Mouse (Mus musculus) lung, postnatal 0 days (tissue): ENCODE results near the gene Mlycd. TPM values are rescaled to one million over a fixed set of nuclear protein-coding genes. Genes with fewer than 3 reads are reported as not detected.

Experiments
- ATAC-seq: fragments of 200-750 bp; cut with Nextera tagmentation; 2 replicates; pipeline ENCODE4 v1.8.0; 2017; ENCODE audit warnings: moderate library complexity
- DNase-seq: peaks from one replicate; pipeline ENCODE4 v3.0.0-alpha.2; 2016; ENCODE audit warnings: low spot score
- H3K27ac ChIP-seq: fragments of 300-500 bp; sonication (generic); 2 replicates; pipeline ENCODE4 v1.5.1; 2014; ENCODE audit warnings: antibody characterized with exemption, mild to moderate bottlenecking, low read length, mixed read lengths
- H3K27me3 ChIP-seq: fragments of 300-500 bp; sonication (generic); replicated peaks from 2 replicates; pipeline ENCODE4 v1.6.1; 2014; ENCODE audit warnings: low read length, mixed read lengths; ENCODE audit not compliant: insufficient read depth
- H3K36me3 ChIP-seq: fragments of 300-500 bp; sonication (generic); 2 replicates; pipeline ENCODE4 v1.6.1; 2014; ENCODE audit warnings: low read length, mixed read lengths; ENCODE audit not compliant: insufficient read depth
- H3K4me1 ChIP-seq: fragments of 300-500 bp; sonication (generic); 2 replicates; pipeline ENCODE4 v1.6.1; 2014; ENCODE audit warnings: antibody characterized with exemption, low read depth, low read length, mixed read lengths; ENCODE audit not compliant: insufficient read depth
- H3K4me2 ChIP-seq: fragments of 300-500 bp; sonication (generic); replicated peaks from 2 replicates; pipeline ENCODE4 v1.6.1; 2014; ENCODE audit warnings: low read depth, mild to moderate bottlenecking, low read length, moderate library complexity, mixed read lengths
- H3K4me3 ChIP-seq: fragments of 300-500 bp; sonication (generic); 2 replicates; pipeline ENCODE4 v1.5.1; 2014; ENCODE audit warnings: low read depth, low read length
- H3K9ac ChIP-seq: fragments of 300-500 bp; sonication (generic); replicated peaks from 2 replicates; pipeline ENCODE4 v1.6.1; 2014; ENCODE audit warnings: low read depth, mild to moderate bottlenecking
- H3K9me3 ChIP-seq: fragments of 300-500 bp; sonication (generic); 2 replicates; pipeline ENCODE4 v1.6.1; 2016; ENCODE audit warnings: low read length, mixed read lengths
- CTCF ChIP-seq: IDR thresholded peaks from 2 replicates; pipeline ENCODE4 v1.5.1; 2016; ENCODE audit warnings: antibody characterized with exemption, mild to moderate bottlenecking
- EP300 ChIP-seq: IDR thresholded peaks from 2 replicates; pipeline ENCODE4 v1.6.1; 2016; ENCODE audit warnings: antibody characterized with exemption, mild to moderate bottlenecking, control low read depth
- WGBS: fragments of 180-500 bp; shearing (Covaris S2); extraction: QIAGEN DNeasy Blood & Tissue Kit; methylation state at CpG from one replicate; pipeline ENCODE4 v1.1.7; 2014; 5-methylcytosine and 5-hydroxymethylcytosine counted together
- polyA plus RNA-seq: library from polyadenylated mRNA; unstranded; fragments of >200 nt; fragmentation: Nextera tagmentation; extraction: Ambion mirVana; gene quantifications from 2 replicates; pipeline ENCODE4 v1.2.1, GENCODE M21; 2015

The Mlycd gene
- polyA plus RNA-seq, 1 experiment from 2014 or later = 19.1 TPM

DNA sequence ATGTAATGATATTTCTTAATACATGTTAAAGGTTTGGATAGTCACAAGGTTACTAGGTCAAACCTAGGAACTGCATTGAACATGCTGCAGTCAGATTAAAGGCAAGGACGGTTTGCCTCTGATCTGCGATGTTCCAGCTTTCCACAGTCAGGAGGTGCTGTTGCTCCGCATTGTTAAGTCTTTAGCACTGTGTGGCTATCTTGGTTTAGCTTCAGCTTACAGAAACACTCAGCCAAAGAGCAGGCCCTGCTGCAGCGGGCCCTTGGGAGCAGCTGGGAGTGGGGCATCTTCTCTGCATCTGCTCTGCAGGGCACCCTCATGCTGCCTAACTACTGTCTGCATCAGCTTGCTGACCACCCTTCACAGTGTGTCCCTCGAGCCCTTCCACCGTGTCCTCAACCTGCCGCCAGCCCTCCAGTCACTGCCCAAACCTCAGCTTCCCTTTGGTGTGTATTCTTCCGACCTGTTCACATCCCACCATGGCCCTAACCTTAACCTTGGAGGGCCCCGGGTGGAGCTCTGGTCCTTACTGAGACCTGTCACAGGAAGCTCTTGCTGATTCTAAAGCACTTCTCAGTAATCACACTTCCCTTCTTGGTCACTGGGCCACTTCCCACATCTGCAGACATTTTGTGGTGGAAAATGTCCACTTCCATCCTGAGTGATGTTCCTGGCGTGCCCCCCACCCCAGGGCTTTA lies 17.5 kb downstream of the Mlycd start:
- TF ChIP-seq EP300 (no peak), CTCF (peak; percentile 22; the same call in 1 of the 2 replicates)
- no peaks in the 10 kb centered on the region for H3K27me3 ChIP-seq
- no peak overlapping the region for H3K9ac ChIP-seq
- H3K4me3 ChIP-seq = no peak overlapping the region
- H3K9me3 ChIP-seq = no peaks in the 10 kb centered on the region
- ATAC-seq = no peak
- 59% methylated on average over 10 of the region's 10 CpGs for WGBS
- no peak overlapping the region for H3K4me2 ChIP-seq
- no peak overlapping the region for H3K27ac ChIP-seq
- no peaks in the 10 kb centered on the region for H3K4me1 ChIP-seq
- no peak for DNase-seq
- peaks cover 20% of the 10 kb centered on the region for H3K36me3 ChIP-seq

DNA sequence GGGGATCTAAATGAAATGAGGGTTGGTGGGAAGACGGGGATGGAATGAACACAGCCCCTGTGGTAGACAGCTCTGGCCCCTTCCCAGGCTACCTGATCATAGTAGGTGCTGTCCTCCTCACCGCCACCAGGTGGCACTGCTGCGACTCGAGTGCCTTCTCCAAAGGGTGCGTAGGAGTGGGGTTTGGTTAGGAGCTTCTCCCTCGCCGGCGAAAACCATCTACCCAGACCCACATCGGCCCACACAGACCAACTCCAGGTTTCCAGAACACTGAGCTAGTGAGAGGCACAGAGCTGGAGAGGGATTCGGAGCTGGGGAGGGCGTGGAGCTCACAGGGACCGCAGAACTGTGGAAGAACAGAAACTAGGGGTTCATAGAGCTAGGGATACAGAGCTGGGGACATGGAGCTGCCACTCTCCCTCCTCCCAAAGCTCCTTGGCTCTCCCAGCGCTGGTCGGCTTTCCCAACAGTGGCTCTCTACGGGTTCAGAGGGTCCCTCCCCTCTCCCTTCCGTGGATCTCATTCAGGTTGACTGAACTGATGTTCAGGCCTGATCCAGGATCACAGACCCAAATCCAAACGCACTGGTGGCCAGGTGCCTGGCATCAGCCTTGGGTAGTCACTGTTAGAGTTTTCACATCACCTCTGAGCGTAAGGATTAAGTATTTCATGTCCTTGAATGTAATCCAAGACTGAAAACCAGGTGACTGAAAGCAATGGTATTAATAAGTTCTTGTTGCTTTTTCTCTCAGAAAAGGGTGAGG lies 18.2 kb downstream of the Mlycd start:
- Histone ChIP-seq H3K36me3 (peaks cover 17% of the 10 kb centered on the region; the same call in 1 of the 2 replicates), H3K9me3 (no peaks in the 10 kb centered on the region), H3K4me2 (peak overlapping the region; percentile 57), H3K27ac (no peak overlapping the region), H3K4me1 (no peaks in the 10 kb centered on the region), H3K9ac (peak overlapping the region; percentile 36; the same call in 1 of the 2 replicates), H3K27me3 (no peaks in the 10 kb centered on the region), H3K4me3 (no peak overlapping the region)
- TF ChIP-seq EP300 = no peak
- TF ChIP-seq CTCF = peak; percentile 98
- WGBS = 13% methylated on average over 18 of the region's 18 CpGs
- DNase-seq (peak; percentile 75), ATAC-seq (peak; percentile 69)

DNA sequence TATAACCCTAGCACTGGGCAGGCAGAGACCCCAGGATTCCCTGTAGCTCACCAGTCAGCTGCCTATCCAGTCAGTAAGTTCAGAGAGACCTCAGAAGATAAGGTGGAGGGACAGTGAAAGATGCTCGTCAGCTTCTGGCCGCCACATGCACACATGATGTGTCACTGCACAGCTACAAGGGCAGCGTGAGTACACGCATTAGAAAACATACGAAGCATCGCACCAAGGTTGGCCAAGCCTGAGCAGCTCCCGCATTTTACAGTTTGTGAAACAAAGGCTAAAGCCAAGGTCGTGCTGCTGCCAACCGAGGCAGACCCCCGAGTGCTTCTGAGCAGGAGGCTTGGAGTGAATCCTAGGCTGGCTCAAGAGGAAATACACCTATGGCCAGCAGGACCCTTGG lies 18.9 kb downstream of the Mlycd start:
- no peak overlapping the region for H3K4me2 ChIP-seq
- no peak for TF ChIP-seq CTCF
- no peak for DNase-seq
- H3K36me3 ChIP-seq = peaks cover 17% of the 10 kb centered on the region; the same call in 1 of the 2 replicates
- H3K4me3 ChIP-seq = no peak overlapping the region
- no peak overlapping the region for H3K27ac ChIP-seq
- H3K9me3 ChIP-seq = no peaks in the 10 kb centered on the region
- no peak overlapping the region for H3K9ac ChIP-seq
- H3K27me3 ChIP-seq = no peaks in the 10 kb centered on the region
- WGBS = 81% methylated on average over 10 of the region's 10 CpGs
- H3K4me1 ChIP-seq = no peaks in the 10 kb centered on the region
- ATAC-seq = no peak

DNA sequence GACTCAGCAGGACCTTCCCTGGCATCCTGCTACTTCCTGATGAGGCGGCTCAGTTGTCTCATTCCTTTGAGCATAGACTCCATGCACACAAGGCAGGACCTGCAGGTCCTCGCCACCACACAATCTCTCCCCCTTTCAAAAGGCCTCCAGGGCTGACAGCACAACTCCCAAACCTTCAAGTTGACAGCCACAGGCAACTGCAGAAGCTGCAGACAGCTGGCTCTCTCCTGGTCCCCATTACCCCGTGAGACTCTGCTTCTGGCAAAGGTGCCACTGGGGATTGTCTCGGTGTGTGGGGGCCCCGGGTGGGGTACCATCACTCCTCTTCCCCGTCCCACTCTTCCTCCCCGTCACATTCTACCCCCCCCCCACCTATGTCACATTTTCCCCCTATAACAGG lies 25.6 kb downstream of the Mlycd start:
- WGBS = 80% methylated on average over 7 of the region's 7 CpGs

DNA sequence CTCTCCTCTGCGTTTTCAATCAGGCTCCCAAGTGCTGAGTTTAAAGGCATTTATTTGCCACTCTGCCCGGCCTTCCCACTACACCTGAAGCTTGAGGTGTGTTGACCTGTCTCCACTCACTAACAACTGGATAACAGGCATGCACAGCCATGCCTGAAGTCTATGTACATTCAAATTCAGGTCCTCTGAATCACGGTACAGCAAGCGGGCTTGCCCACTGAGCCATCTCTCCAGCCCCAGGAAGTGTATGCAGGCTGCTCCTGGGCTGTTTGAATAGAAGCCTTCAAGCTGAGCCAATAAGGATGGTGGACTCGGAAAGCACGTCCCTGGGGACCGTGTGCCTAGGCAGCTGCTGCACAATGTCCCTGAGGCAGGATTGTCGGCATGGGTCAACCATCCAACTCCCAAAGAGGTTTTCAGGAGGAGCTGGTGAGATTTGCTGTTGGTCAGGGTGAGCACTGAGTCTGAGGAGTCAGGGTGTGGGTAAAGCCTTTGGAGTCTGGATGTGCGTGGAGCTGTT lies 27.0 kb downstream of the Mlycd start:
- H3K9me3 ChIP-seq = no peaks in the 10 kb centered on the region
- ATAC-seq (no peak), DNase-seq (no peak)
- no peak overlapping the region for H3K9ac ChIP-seq
- no peaks in the 10 kb centered on the region for H3K36me3 ChIP-seq
- peaks cover 20% of the 10 kb centered on the region; the same call in 1 of the 2 replicates for H3K4me1 ChIP-seq
- 50% methylated on average over 9 of the region's 9 CpGs for WGBS
- H3K4me2 ChIP-seq = no peak overlapping the region
- TF ChIP-seq EP300 = no peak
- TF ChIP-seq CTCF = no peak
- H3K27ac ChIP-seq = no peak overlapping the region
- no peaks in the 10 kb centered on the region for H3K27me3 ChIP-seq
- H3K4me3 ChIP-seq = no peak overlapping the region

More for the DNA sequence above, 25.6 kb downstream of the Mlycd start:
- ATAC-seq (no peak), DNase-seq (no peak)
- H3K9me3 ChIP-seq = no peaks in the 10 kb centered on the region
- no peak overlapping the region for H3K9ac ChIP-seq
- no peaks in the 10 kb centered on the region for H3K36me3 ChIP-seq
- H3K4me2 ChIP-seq = no peak overlapping the region
- no peak overlapping the region for H3K4me3 ChIP-seq
- peaks cover 15% of the 10 kb centered on the region; the same call in 1 of the 2 replicates for H3K4me1 ChIP-seq
- H3K27me3 ChIP-seq = no peaks in the 10 kb centered on the region
- no peak overlapping the region for H3K27ac ChIP-seq
- no peak for TF ChIP-seq CTCF
- TF ChIP-seq EP300 = no peak

DNA sequence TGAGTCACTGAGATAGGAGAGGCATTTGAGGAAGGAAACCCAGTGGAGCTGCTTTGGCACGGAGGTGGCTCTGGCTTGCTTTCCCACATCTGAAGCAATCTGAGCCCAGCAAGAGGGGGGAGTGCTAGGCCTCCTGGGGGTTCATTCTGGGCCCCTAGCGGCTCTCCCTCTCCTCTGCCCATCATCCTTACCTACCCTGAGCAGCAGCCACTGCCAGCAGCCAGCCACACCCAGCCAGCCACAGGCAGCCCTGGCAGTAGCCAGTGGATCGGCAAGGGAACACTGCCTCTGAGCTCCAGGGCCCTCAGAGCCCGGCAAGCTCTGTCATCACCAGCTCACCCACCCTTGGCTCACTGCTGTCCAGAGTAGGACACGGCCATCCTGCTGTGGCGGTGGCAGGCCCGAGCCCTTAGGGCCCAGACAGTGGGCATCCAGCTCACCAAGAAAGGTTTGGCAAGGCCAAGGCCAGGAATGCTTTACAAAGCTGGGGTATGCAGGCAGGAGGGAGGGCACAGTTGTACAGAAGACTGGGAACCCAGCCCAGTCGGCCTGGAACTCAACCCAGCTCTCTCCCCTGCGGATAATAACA lies 27.5 kb downstream of the Mlycd start:
- TF ChIP-seq CTCF (no peak), EP300 (no peak)
- WGBS = 42% methylated on average over 9 of the region's 9 CpGs
- H3K36me3 ChIP-seq = no peaks in the 10 kb centered on the region
- DNase-seq (peak; percentile 46), ATAC-seq (no peak)
- peak overlapping the region; percentile 54 for H3K27ac ChIP-seq
- H3K27me3 ChIP-seq = no peaks in the 10 kb centered on the region
- no peak overlapping the region for H3K9ac ChIP-seq
- H3K9me3 ChIP-seq = no peaks in the 10 kb centered on the region
- H3K4me1 ChIP-seq = peaks cover 20% of the 10 kb centered on the region; the same call in 1 of the 2 replicates
- no peak overlapping the region for H3K4me2 ChIP-seq
- H3K4me3 ChIP-seq = no peak overlapping the region
